Mouse (Mus musculus): ENCODE measurements around the gene Nxf2. TPM values are rescaled to one million over a fixed set of nuclear protein-coding genes. Genes with fewer than 3 reads are reported as not detected.

Gene Nxf2
- total RNA-seq, 2 experiments from 2014 or later = 0.28 TPM

Other genes starting within 250 kb of the Nxf2 start
- gene Armcx1, start 246.8 kb downstream of the Nxf2 start, total RNA-seq (2021) = 10 to 100 TPM; 32.7 to 36.5 TPM
- gene Armcx6, start 213.3 kb downstream of the Nxf2 start, total RNA-seq (2021) = 10 to 100 TPM; 17.1 to 23.4 TPM
- gene Armcx3, start 208.2 kb downstream of the Nxf2 start, total RNA-seq (2021) = 10 to 100 TPM; 48.2 to 48.9 TPM
- gene Armcx2, start 155.5 kb downstream of the Nxf2 start, total RNA-seq (2021) = 10 to 100 TPM; 76.5 to 79.9 TPM
- 1 to 10 TPM; 7.3 to 8.3 TPM for gene Zmat1, start 44.5 kb upstream of the Nxf2 start, total RNA-seq (2021)
- not detected for gene Gm15023, start 212.9 kb upstream of the Nxf2 start, total RNA-seq (2021)
- 1 to 10 TPM; 1.7 to 4.8 TPM for gene Tceal6, start 245.9 kb upstream of the Nxf2 start, total RNA-seq (2021)

Data from adrenal gland, postnatal 4 days (tissue).